Mouse (Mus musculus) CD4-positive, CD25-positive, alpha-beta regulatory T cell, adult 4 months (primary cell): ENCODE data around the gene Numbl. TPM values are rescaled to one million over a fixed set of nuclear protein-coding genes. Genes with fewer than 3 reads are reported as not detected.

ENCODE experiments used
- ATAC-seq: one replicate; pipeline ENCODE4 v1.8.0; 2017
- polyA plus RNA-seq, 2 experiments: library from polyadenylated mRNA; unstranded; fragments of 100-300 nt; shearing (Covaris generic); gene quantifications; one replicate each; pipeline ENCODE4 v1.2.1; 2017

Numbl gene
- polyA plus RNA-seq, 2 experiments from 2014 or later: 0.11 to 0.25 TPM

DNA sequence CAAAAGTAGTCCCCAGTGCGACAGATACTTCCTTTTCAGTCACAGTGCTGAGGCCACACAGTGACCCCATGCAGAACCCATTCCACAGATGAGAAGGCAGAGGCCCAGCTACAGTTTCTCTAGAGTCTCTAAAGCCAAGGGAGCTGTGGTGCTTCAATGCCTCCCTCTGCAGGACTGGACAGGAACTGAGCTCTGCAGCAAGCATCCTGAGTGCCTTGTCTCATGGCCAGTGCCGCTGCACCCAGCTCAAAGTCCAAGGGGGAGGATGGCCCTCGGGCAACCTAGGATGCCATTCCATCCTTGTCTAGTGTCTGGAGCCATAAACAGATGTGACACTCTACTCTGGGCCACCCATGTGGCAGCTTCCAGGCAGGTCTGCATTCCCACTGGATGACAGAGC, 2.5 kb upstream of the Numbl start:
- no peak for ATAC-seq

DNA sequence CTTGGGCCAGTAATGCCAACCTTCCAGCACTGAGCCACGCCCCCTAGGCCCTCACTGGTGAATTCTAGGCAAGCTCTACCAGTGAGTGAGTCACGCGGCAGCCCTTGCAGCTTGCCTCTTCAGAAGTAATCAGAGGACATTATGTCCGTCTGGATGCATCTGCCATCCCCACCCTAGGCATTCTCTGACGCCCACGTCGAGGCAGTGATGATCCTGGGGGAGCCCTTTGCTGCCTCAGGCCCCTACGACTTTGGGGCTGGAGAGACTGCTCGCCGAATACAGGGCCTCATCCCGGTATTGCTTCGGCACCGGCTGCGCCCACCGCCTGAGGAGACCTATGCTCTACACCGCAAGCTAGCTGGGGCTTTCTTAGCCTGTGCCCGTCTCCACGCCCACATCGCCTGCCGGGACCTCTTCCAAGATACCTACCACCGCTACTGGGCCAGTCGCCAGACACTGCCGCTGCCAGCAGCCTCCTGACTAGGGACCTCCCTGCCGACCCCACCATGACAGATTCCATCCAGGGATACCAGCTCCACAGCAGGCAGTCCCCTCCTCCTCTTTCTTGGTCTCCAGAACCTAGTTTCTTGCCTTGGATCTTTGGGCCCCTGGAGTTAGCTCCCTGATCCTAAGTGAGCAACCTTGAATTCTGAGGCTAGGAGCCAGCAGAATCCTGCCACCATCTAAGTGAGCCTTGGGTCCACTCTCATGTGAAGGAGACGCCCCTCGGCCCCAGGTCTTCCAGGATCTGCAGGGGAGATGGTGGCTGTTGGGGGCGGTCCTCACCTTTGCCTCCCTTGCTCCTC, 984 bp upstream of the Numbl start:
- ATAC-seq: no peak

DNA sequence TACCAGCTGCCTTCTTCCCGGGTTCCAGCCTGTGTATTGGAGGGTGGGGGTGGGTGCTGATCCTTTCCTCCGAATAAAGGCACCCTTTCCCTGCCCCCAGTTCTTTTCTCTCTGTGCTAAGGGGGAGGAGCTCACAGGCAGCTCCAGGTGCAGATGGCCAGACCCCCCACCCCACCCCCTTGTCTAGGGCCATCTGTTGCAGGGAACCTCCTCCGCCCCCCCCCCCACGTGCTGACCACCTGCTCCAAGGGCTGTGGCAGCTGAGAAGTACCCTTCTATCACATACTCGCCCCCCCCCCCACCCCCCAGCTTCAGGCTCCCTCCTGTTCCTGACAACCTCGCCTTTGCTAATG, 405 bp upstream of the Numbl start:
- ATAC-seq: no peak

DNA sequence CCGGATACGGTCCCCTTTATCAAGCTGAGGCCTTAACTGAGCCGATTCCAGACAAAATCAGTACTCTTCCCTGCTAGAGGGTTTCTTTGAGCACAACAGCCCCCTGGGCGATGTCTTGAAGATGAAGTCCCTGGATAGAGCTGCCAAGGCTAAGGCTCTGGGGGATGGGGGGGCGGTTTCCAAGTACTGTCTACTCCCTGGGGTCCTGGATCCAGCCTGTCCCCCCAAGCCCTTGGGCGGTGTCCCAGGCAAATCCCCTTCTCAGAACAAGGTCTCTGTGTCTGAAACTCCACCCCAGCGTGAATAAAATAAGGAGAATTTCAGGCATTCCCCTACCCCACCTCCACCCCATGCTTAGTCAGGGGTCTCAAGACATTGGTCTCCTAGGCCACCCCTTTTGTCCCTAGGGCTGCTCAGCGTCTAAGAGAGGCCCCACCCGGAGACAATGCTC, 1.1 kb downstream of the Numbl start:
- no peak for ATAC-seq

DNA sequence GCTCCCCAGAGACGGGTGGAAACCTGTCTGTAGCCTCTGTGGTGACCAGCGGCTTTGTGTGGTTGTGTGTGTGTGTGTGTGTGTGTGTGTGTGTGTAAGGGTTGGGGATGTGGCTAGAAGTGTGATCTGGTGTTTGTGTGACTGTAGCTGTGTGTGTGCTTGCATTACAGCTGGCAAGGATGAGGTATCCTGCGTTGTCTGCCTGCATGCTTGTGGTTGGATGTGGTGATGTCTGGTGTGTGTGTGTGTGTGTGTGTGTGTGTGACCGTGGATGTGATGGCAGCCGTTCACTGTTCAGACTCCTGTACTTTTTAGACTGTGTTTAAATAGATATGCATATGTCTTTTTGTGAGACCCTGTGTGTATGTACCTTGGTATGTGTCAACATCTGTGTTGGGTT, 1.5 kb downstream of the Numbl start:
- no peak for ATAC-seq

DNA sequence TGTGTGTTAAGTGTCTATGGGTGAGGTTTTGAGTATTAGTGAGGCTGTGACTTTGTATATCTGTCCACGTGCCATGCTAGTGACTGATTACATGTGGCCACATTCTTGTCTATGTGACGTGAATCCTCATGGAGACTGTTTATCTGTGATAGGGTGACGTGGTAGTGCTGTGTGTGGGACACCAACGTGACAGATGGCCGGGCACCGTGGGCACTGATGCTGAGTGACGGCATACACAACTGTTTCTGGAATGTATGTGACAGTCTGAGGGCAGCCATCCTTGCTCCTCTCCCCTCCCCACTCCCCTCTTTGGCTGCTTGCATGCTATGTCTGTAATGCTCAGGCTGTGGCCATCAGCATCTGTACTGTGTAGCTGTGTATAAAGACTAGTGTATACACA, 2.6 kb downstream of the Numbl start:
- no peak for ATAC-seq

DNA sequence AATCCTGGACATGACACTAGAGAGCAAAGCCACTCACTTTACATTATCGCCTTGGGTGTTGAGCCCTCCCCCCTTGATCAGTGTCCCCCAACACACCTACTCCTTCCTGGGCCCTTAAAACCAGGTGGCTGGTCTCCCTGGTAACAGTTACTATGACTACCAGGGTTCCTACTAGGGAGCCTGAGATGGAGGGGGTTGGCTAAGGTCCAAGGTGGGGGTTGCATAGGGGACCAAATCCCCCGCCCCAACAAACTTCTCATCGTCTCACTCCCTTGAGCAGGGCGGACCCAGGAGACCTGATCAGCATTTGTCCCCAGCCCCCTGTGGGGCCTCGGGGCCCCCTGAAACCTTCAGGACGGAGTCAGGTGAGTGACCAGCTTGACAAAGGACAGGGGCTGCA, 3.7 kb downstream of the Numbl start:
- no peak for ATAC-seq

DNA sequence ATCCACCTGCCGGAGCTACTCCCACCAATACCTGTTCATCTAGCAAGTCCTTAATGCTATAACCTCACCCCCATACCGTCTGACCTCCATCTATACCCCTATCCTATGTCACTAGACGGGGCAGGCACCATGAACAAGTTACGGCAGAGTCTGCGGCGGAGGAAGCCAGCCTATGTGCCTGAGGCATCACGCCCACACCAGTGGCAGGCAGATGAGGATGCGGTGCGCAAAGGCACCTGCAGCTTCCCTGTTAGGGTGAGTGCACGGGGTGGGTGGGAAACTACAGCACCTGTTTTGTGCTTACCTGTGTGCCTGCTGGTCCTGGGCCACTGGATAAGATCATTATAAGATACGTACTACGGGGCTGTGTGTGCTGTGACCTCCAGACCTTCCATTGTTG, 6.5 kb downstream of the Numbl start:
- ATAC-seq: no peak

DNA sequence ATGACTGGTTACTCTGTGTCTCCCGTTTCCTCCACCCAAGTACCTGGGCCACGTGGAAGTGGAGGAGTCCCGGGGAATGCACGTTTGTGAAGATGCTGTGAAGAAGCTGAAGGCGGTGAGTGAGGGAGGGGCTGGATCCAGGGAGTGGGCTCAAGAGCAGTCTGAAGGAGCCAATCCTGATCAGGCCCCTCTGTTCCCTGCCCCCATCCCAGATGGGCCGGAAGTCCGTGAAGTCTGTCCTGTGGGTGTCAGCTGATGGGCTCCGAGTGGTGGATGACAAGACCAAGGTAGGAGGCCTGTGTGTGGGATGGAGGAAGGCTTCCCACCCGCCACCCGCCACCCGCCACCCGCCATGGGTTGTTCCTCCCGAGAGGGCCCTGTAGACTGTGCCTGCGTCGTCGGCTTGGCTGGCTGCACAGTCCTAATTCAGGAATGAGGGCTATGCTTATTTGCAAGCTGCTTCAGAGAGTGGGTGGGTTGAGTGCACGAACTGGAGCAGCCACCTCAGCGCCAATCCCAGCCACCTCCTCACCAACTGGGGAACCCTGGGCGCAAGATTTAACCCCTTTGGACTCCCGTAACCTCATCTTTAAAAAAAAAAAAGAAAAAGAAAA, 8.4 kb downstream of the Numbl start:
- no peak for ATAC-seq

DNA sequence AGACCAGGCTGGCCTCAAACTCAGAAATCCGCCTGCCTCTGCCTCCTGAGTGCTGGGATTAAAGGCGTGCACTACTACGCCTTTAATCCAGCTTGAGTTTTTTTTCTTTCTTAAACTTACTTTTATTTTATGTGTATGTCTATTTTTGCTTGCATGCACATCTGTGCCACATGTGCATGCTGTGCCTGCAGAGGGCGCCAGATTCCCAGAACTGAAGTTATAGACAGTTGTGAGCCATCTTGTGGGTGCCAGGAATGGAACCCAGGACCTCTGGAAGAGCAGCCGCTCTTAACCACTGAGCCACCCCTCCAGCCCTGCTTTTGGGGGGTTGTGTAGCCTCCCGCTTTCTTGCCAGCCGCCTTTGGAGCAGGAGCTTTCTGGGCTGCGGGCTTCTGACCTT, 13.2 kb downstream of the Numbl start:
- no peak for ATAC-seq

DNA sequence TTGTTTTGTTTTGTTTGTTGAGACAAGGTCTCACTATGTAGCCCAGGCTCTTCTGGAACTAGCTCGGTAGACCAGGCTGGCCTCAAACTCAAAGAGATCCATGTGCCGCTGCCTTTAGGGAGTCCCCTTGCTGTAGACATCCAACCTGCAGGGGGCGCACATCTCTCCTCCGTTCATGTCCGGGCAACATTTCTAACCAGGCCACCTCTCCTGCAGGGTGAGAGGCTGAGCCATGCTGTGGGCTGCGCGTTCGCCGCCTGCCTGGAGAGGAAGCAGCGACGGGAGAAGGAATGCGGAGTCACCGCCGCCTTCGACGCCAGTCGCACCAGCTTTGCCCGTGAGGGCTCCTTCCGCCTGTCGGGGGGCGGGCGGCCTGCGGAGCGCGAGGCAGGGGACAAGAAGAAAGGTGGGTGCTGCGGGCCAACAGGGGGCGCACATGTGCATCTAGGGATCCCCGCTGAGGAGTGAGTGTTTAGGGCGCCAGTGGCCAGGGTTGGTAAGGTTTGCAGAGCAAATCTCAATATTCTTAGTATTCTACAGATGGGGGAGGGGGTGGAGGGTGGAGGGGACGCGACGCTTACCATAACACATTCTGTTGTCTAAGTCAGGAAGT, 15.6 kb downstream of the Numbl start:
- no peak for ATAC-seq

DNA sequence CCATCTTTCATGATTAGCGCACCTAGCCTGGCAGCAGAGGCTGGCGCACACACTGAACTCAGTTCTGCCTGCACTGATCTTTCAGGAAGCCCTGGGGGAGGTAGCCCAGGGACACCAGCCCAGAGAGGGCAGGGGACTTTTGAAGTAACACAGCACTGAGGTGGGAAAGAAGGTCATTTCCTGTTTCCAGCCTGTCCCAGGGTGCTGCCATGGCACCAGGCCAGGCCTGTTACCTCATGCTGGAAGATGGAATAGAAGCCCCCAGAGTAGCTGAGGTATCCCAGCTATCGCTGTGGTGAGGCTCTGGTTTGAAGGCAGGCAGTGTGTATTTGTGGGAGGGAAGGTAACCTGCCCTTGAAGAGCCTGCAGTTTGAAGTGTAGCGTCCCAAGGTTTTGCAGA, 16.7 kb downstream of the Numbl start:
- ATAC-seq: no peak

DNA sequence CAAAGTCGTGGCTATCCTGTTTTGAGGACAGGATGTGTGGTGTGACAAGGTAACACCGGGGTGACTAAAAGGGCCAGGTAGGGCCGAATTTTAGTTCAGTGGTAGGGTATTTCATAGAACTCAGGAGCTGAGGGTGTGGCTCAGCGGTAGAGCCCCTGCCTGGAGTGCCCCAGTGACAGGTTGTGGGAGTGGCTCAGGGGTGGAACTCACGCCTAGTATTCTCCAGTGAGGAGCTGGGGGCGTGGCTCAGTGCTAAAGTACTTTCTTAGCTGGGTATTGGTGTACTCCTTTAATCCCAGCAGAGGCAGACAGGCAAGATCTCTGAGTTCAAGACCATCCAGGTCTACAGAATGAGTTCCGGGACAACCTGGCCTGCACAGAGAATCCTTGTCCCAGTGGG, 17.8 kb downstream of the Numbl start:
- ATAC-seq: no peak

DNA sequence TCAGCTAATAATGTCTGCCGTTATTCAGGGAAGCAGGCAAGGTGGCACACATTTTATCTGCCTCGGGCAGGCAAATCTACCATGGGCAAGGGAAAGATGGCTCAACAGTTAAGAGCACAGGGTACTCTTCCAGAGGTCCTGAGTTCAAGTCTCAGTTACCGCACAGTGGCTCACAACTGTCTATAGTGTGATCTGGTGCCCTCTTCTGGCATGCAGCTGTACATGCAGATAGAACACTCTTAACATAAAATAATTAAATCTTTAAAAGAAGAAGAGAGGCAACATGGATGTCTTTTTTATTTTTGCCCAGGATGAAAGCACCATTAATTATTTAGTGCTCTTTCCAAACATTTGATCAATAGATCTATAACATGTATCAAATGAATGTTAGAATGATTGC, 19.0 kb downstream of the Numbl start:
- no peak for ATAC-seq

DNA sequence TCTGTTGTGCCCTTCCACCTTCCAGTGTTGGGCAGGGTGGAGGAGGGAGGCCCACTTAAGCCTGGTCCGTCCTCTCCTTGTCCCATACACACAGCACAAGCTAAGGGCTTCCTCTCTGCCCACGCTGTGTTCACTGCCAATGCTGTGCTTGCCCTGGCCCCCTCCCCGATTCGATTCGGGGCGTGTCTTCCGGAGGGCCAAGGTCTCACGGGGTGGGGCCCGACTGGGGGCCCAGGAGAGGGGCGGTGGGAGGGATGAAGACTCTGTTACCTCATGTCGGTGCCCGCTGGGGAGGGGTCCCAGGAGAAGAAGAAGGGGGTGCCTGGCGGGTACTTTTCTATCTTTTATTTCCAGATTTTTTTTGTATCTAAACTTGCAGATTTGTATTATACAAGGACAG, 23.5 kb downstream of the Numbl start:
- no peak for ATAC-seq

DNA sequence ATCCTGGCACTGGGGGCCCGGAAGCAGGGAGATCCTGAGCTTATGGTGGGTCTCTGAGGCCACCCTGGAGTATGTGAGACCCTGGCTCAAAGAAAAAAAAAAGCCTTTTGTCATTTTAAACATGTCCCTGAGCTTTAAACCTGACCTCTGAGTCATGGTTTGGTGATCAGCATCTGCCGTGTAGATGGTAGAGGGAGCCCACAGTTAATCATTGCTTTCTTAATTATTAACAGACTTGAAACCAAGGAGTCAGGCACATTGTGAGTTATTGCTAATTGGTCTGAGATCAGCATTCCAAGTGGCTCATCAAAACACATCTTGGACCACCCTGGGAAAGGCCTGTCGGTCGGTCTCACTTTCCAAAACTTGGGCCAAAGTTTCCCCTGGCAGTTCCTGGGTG, 24.0 kb downstream of the Numbl start:
- ATAC-seq: no peak

DNA sequence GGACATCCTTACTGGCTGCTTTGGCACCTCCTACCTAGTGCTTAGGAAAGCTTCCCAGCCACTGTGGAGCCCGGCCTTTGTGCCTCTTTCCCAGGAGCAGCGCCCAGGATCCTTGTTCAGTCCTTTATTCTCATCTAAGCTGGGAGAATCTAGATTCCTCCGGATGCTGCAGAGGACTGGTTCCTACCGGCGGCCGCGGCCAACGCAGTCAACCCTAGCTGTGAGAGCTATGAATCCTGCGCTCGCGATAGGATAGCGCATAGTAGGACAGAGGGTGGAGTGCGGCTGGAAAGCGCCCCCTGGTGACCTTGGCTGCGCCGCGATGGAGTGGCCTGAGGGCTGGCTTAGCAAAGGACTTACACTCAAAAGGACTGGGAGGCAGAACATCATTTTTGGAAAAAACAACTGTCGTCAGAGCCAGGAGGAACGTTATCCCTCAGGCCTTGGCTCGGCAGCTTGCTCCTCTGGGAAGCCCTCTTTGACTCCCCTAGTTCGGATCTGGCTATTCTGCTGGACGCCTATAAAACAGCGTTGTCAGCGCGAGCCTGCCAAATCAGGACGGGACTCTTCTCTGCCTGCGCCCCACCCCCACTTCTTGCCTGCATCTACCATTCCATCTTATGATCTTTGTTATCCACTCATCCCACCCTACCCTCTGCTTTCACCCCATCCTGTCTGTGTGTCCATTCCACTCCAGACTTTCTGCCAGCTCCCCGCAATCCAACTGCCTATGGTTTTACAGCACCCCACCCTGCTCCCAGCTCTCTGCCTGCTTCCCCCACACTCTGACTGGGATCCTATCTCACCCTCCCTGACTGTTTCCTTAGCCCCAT, 26.8 kb downstream of the Numbl start:
- no peak for ATAC-seq

DNA sequence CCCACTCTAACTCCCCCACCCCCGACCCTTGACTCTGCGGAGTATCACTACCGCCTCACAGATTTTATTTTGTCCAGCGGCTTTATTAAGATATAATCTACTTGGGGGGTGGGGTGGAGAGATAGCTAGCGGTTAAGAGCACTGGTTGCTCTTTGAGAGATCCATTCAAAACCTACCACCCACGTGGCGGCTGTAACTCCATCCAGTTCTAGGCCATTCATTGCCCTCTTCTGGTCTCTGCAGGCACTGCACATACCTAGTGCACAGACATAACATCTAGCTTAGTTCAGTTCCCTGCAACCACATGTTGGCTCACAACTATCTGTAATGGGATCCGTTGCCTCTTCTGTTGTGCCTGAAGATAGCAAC, 27.4 kb downstream of the Numbl start:
- peak; percentile 73 for ATAC-seq

DNA sequence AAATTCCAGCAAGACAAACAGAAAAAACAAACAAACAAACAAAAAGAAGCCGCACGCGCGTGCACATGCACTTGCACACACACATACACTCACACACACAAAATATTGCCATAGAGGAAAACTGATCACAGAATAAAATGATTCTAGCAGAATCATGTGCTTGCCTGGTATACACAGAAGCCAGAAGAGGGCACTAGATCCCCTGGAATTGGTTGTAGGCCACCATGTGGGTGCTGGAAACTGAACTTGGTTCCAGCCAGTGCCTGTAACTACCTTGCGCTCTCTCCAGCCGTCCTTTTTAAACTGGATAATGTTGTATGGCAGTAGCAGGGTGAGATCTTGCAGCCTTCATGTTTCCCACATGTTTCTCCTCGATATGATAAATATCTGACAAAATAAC, 30.5 kb downstream of the Numbl start:
- no peak for ATAC-seq

DNA sequence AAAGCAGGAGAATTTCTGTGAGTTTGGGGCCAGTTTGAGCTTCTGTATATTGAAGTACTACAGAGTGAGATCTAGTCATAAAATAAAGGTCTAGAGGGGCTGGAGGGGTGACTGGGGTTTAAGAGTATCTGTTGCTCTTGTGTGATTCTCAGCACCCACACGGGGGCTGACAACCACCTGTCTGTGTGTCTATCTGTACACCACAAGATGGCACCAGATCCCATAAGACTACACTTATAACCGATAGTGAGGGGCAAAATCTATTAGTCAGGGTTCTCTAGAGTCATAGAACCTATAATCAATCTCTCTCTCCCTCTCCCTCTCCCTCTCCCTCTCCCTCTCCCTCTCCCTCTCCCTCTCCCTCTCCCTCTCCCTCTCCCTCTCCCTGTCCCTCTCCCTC, 32.3 kb downstream of the Numbl start:
- ATAC-seq: no peak

DNA sequence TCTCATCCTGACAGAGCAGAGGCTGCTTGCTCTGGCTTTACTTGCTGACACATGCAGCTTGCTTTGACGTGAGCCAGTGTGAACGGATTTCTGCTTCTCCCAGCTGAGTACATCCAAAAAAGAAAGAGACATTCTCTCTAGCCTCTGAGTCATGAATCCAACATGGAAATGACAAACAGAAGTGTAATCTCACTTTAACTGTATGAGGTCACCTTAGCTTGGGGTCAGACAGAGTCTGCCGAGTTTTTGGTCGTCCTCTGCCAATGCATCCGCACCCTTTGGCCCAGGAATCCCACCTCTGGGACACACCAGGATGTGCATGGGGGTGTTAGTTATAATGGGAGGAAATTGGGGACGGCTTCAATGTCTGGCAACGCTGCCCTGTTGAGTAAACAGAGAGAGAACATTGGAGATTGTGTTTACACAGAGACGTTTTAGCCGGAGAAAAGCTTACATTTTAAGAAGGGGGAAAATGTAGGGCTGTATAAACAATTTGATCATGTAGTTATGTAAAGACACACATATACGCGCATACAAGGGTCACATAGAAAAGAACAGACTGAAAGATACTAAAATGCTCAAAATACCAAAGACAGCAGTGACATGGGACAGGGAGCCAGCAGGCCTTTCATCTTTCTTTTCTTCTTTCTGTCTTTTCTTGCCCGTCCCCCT, 33.7 kb downstream of the Numbl start:
- ATAC-seq: no peak

DNA sequence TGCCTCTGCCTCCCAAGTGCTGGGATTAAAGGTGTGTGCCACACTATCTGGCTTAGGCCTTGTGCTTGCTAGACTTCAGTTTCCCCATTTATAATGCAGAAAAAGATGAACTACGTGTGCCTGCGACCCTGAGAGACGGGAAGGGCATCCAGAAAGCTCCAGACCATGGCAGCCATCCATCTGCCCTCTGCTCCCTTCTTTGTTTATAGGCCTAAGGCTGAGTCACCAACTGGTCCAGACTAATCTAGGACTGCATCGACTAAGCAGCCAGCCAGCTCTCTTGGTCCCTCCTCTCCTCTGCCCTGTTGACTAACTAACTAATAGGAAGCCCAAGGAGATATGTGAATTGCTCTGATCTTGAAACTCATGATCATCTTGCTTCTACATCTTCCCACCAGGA, 37.7 kb downstream of the Numbl start:
- no peak for ATAC-seq

DNA sequence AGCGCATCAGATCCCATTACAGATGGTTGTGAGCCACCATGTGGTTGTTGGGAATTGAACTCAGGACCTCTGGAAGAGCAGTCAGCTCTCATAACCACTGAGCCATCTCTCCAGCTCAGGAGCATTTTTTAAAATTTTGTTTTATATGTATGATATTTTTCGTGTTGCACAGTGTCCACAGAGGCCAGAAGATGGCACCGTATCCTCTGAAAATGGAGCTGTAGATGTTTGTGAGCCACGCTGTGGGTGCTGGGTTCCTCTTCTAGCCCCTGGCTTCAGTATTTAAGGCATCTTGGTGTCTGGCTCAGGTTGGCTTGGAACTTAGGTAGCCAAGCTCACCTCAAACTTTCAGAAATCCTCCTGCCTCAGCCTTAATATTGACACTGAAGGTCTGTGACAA, 38.3 kb downstream of the Numbl start:
- ATAC-seq: no peak
